Mouse (Mus musculus) thymus, postnatal 14 days (tissue): ENCODE measurements around the gene Adamts9.

Source experiments
- DNase-seq: peaks from one replicate; pipeline ENCODE4 v3.0.0; 2021

Gene Adamts9

GRCm38 (mm10) chr6:92803213-92803612 lies 140.1 kb downstream of the Adamts9 start:
- no peak for DNase-seq

- no peak for DNase-seq
Measured at GRCm38 (mm10) chr6:92802421-92802820, 140.9 kb downstream of the Adamts9 start.

GRCm38 (mm10) chr6:92801462-92801861 lies 141.8 kb downstream of the Adamts9 start:
- no peak for DNase-seq

- DNase-seq, result no peak
Measured at GRCm38 (mm10) chr6:92793804-92794203, 149.5 kb downstream of the Adamts9 start.

GRCm38 (mm10) chr6:92787376-92787712 lies 155.9 kb downstream of the Adamts9 start:
- DNase-seq, result peak; percentile 67

- DNase-seq, result no peak
Measured at GRCm38 (mm10) chr6:92786701-92787375, 156.5 kb downstream of the Adamts9 start.

- peak; percentile 25 for DNase-seq
Measured at GRCm38 (mm10) chr6:92784782-92785181, 158.5 kb downstream of the Adamts9 start.

- DNase-seq, result no peak
Measured at GRCm38 (mm10) chr6:92781446-92781845, 161.8 kb downstream of the Adamts9 start.

GRCm38 (mm10) chr6:92779935-92780205 lies 163.4 kb downstream of the Adamts9 start:
- DNase-seq, result no peak

- DNase-seq, result no peak
Measured at GRCm38 (mm10) chr6:92779140-92779934, 164.0 kb downstream of the Adamts9 start.

GRCm38 (mm10) chr6:92776356-92776755 lies 166.9 kb downstream of the Adamts9 start:
- DNase-seq, result peak; percentile 31

GRCm38 (mm10) chr6:92762372-92762771 lies 180.9 kb downstream of the Adamts9 start:
- no peak for DNase-seq

GRCm38 (mm10) chr6:92759616-92760015 lies 183.7 kb downstream of the Adamts9 start:
- no peak for DNase-seq

GRCm38 (mm10) chr6:92755826-92756225 lies 187.5 kb downstream of the Adamts9 start:
- no peak for DNase-seq

GRCm38 (mm10) chr6:92752737-92753136 lies 190.6 kb downstream of the Adamts9 start:
- no peak for DNase-seq

GRCm38 (mm10) chr6:92749420-92749819 lies 193.9 kb downstream of the Adamts9 start:
- no peak for DNase-seq

- peak; percentile 18 for DNase-seq
Measured at GRCm38 (mm10) chr6:92743605-92744004, 199.7 kb downstream of the Adamts9 start.

- no peak for DNase-seq
Measured at GRCm38 (mm10) chr6:92737116-92737515, 206.2 kb downstream of the Adamts9 start.

- no peak for DNase-seq
Measured at GRCm38 (mm10) chr6:92733651-92734050, 209.6 kb downstream of the Adamts9 start.

- DNase-seq, result no peak
Measured at GRCm38 (mm10) chr6:92728514-92728913, 214.8 kb downstream of the Adamts9 start.

GRCm38 (mm10) chr6:92728084-92728483 lies 215.2 kb downstream of the Adamts9 start:
- DNase-seq, result peak; percentile 62

GRCm38 (mm10) chr6:92727351-92727986 lies 215.8 kb downstream of the Adamts9 start:
- no peak for DNase-seq

- no peak for DNase-seq
Measured at GRCm38 (mm10) chr6:92726121-92726520, 217.2 kb downstream of the Adamts9 start.

GRCm38 (mm10) chr6:92724394-92724793 lies 218.9 kb downstream of the Adamts9 start:
- no peak for DNase-seq
